Mouse (Mus musculus) neural tube, embryonic 14.5 days (tissue): ENCODE results near the gene Ctsll3. TPM values are rescaled to one million over a fixed set of nuclear protein-coding genes. Genes with fewer than 3 reads are reported as not detected.

Source experiments
- ATAC-seq: fragments of 200-750 bp; cut with Nextera tagmentation; 2 replicates; pipeline ENCODE4 v1.8.0; 2017; ENCODE audit warnings: low read depth, mild to moderate bottlenecking, moderate TSS enrichment, moderate library complexity
- H3K27ac ChIP-seq: fragments of 300-500 bp; sonication (generic); 2 replicates; pipeline ENCODE4 v1.5.1; 2014; ENCODE audit warnings: low read depth, mild to moderate bottlenecking, control low read depth, low read length, moderate library complexity, mixed read lengths
- H3K27me3 ChIP-seq: fragments of 300-500 bp; sonication (generic); 2 replicates; pipeline ENCODE4 v1.6.1; 2014; ENCODE audit warnings: low read length; ENCODE audit not compliant: control insufficient read depth, insufficient read depth
- H3K36me3 ChIP-seq: fragments of 300-500 bp; sonication (generic); 2 replicates; pipeline ENCODE4 v1.6.1; 2014; ENCODE audit warnings: low read length, mixed read lengths; ENCODE audit not compliant: control insufficient read depth, insufficient read depth
- H3K4me1 ChIP-seq: fragments of 300-500 bp; sonication (generic); 2 replicates; pipeline ENCODE4 v1.6.1; 2014; ENCODE audit warnings: low read length; ENCODE audit not compliant: control insufficient read depth, insufficient read depth
- H3K4me2 ChIP-seq: fragments of 300-500 bp; sonication (generic); 2 replicates; pipeline ENCODE4 v1.6.1; 2014; ENCODE audit warnings: mild to moderate bottlenecking, low read depth, low read length, control low read depth
- H3K4me3 ChIP-seq: fragments of 300-500 bp; sonication (generic); 2 replicates; pipeline ENCODE4 v1.5.1; 2014; ENCODE audit warnings: low read depth, low read length, control low read depth, mixed read lengths
- H3K9ac ChIP-seq: fragments of 300-500 bp; sonication (generic); replicated peaks from 2 replicates; pipeline ENCODE4 v1.6.1; 2014; ENCODE audit warnings: low read depth, mild to moderate bottlenecking, control low read depth, low read length, mixed read lengths
- H3K9me3 ChIP-seq: fragments of 300-500 bp; sonication (generic); 2 replicates; pipeline ENCODE4 v1.6.1; 2016; ENCODE audit warnings: low read length; ENCODE audit not compliant: control insufficient read depth
- WGBS: fragments of 180-500 bp; shearing (Covaris S2); extraction: QIAGEN DNeasy Blood & Tissue Kit; methylation state at CpG from one replicate; pipeline ENCODE4 v1.1.7; 2014; 5-methylcytosine and 5-hydroxymethylcytosine counted together
- polyA plus RNA-seq: library from polyadenylated mRNA; unstranded; fragments of >200 nt; fragmentation: Nextera tagmentation; extraction: Ambion mirVana; gene quantifications from 2 replicates; pipeline ENCODE4 v1.2.1, GENCODE M21; 2014

The Ctsll3 gene
- polyA plus RNA-seq = not detected in 2 replicates

- H3K4me1 ChIP-seq = no peaks in the 10 kb centered on the region
- H3K27ac ChIP-seq = no peak within 1 kb of the TSS
- no peaks in the 10 kb centered on the region for H3K27me3 ChIP-seq
- no peak within 1 kb of the TSS for H3K9ac ChIP-seq
- WGBS = 68% methylated on average over 1 of the region's 1 CpGs
- no peaks in the 10 kb centered on the region for H3K36me3 ChIP-seq
- no peaks in the 10 kb centered on the region for H3K9me3 ChIP-seq
- no peak within 1 kb of the TSS for H3K4me3 ChIP-seq
- no peak for ATAC-seq
- H3K4me2 ChIP-seq = no peak within 1 kb of the TSS
Measured at GRCm38 (mm10) chr13:60802749-60803148, at the start of gene Ctsll3. Gene Ctsll3, minus strand, starts transcription at chr13:60802849.

- H3K4me2 ChIP-seq = no peak overlapping the region
- no peaks in the 10 kb centered on the region for H3K9me3 ChIP-seq
- H3K27me3 ChIP-seq = no peaks in the 10 kb centered on the region
- H3K4me3 ChIP-seq = no peak overlapping the region
- 90% methylated on average over 4 of the region's 4 CpGs for WGBS
- no peak overlapping the region for H3K9ac ChIP-seq
- no peak for ATAC-seq
- no peak overlapping the region for H3K27ac ChIP-seq
- H3K36me3 ChIP-seq = no peaks in the 10 kb centered on the region
- H3K4me1 ChIP-seq = no peaks in the 10 kb centered on the region
Measured at GRCm38 (mm10) chr13:60848241-60849120, 45.8 kb upstream of the Ctsll3 start.

- no peaks in the 10 kb centered on the region for H3K36me3 ChIP-seq
- H3K4me2 ChIP-seq = no peak overlapping the region
- no peak overlapping the region for H3K4me3 ChIP-seq
- no peak for ATAC-seq
- H3K27me3 ChIP-seq = no peaks in the 10 kb centered on the region
- H3K27ac ChIP-seq = no peak overlapping the region
- H3K4me1 ChIP-seq = no peaks in the 10 kb centered on the region
- no peaks in the 10 kb centered on the region for H3K9me3 ChIP-seq
- 70% methylated on average over 8 of the region's 8 CpGs for WGBS
- no peak overlapping the region for H3K9ac ChIP-seq
Measured at GRCm38 (mm10) chr13:60843153-60843552, 40.5 kb upstream of the Ctsll3 start.

- no peak for ATAC-seq
- H3K4me2 ChIP-seq = no peak overlapping the region
- WGBS = 60% methylated on average over 6 of the region's 6 CpGs
- H3K27ac ChIP-seq = no peak overlapping the region
- no peaks in the 10 kb centered on the region for H3K27me3 ChIP-seq
- H3K36me3 ChIP-seq = no peaks in the 10 kb centered on the region
- H3K4me1 ChIP-seq = no peaks in the 10 kb centered on the region
- no peaks in the 10 kb centered on the region for H3K9me3 ChIP-seq
- H3K9ac ChIP-seq = no peak overlapping the region
- no peak overlapping the region for H3K4me3 ChIP-seq
Measured at GRCm38 (mm10) chr13:60842703-60843102, 40.1 kb upstream of the Ctsll3 start.

GRCm38 (mm10) chr13:60839353-60839902, 36.8 kb upstream of the Ctsll3 start:
- ATAC-seq = no peak
- Histone ChIP-seq H3K27ac (no peak overlapping the region), H3K4me3 (no peak overlapping the region), H3K36me3 (no peaks in the 10 kb centered on the region), H3K4me2 (no peak overlapping the region), H3K4me1 (no peaks in the 10 kb centered on the region), H3K27me3 (no peaks in the 10 kb centered on the region), H3K9me3 (no peaks in the 10 kb centered on the region), H3K9ac (no peak overlapping the region)
- 83% methylated on average over 2 of the region's 2 CpGs for WGBS

- Histone ChIP-seq H3K4me1 (no peaks in the 10 kb centered on the region), H3K4me3 (no peak overlapping the region), H3K36me3 (no peaks in the 10 kb centered on the region), H3K4me2 (no peak overlapping the region), H3K27ac (no peak overlapping the region), H3K9me3 (no peaks in the 10 kb centered on the region), H3K9ac (no peak overlapping the region), H3K27me3 (no peaks in the 10 kb centered on the region)
- 67% methylated on average over 3 of the region's 3 CpGs for WGBS
- ATAC-seq = no peak
Measured at GRCm38 (mm10) chr13:60826052-60826451, 23.4 kb upstream of the Ctsll3 start.

- WGBS = 69% methylated on average over 3 of the region's 3 CpGs
- no peaks in the 10 kb centered on the region for H3K9me3 ChIP-seq
- no peaks in the 10 kb centered on the region for H3K27me3 ChIP-seq
- H3K4me2 ChIP-seq = no peak overlapping the region
- no peaks in the 10 kb centered on the region for H3K36me3 ChIP-seq
- H3K27ac ChIP-seq = no peak overlapping the region
- H3K4me1 ChIP-seq = no peaks in the 10 kb centered on the region
- no peak overlapping the region for H3K9ac ChIP-seq
- H3K4me3 ChIP-seq = no peak overlapping the region
- ATAC-seq = no peak
Measured at GRCm38 (mm10) chr13:60820486-60821175, 18.0 kb upstream of the Ctsll3 start.

GRCm38 (mm10) chr13:60819469-60819868, 16.8 kb upstream of the Ctsll3 start:
- Histone ChIP-seq H3K36me3 (no peaks in the 10 kb centered on the region), H3K9ac (no peak overlapping the region), H3K9me3 (no peaks in the 10 kb centered on the region), H3K27ac (no peak overlapping the region), H3K4me1 (no peaks in the 10 kb centered on the region), H3K4me3 (no peak overlapping the region), H3K27me3 (no peaks in the 10 kb centered on the region), H3K4me2 (no peak overlapping the region)
- no peak for ATAC-seq
- WGBS = 14% methylated on average over 7 of the region's 7 CpGs

GRCm38 (mm10) chr13:60813722-60814121, 11.1 kb upstream of the Ctsll3 start:
- ATAC-seq = no peak
- WGBS = 79% methylated on average over 1 of the region's 1 CpGs

More at GRCm38 (mm10) chr13:60813722-60814121, 11.1 kb upstream of the Ctsll3 start:
- no peak overlapping the region for H3K4me2 ChIP-seq
- H3K4me1 ChIP-seq = no peaks in the 10 kb centered on the region
- H3K9me3 ChIP-seq = no peaks in the 10 kb centered on the region
- no peak overlapping the region for H3K4me3 ChIP-seq
- H3K36me3 ChIP-seq = no peaks in the 10 kb centered on the region
- no peak overlapping the region for H3K9ac ChIP-seq
- H3K27ac ChIP-seq = no peak overlapping the region
- no peaks in the 10 kb centered on the region for H3K27me3 ChIP-seq
